Mouse (Mus musculus) G1E (cell line): Measurements from ENCODE around the gene Tex48.

Experiments used
- CTCF ChIP-seq: IDR thresholded peaks from 2 replicates; pipeline ENCODE4 v1.5.1; 2012; ENCODE audit warnings: low read depth, low read length, inconsistent platforms, mixed read lengths
- GATA1 ChIP-seq: IDR thresholded peaks from 2 replicates; pipeline ENCODE4 v1.6.1; 2012; ENCODE audit warnings: borderline replicate concordance, low read length, inconsistent platforms, mixed read lengths
- GATA2 ChIP-seq: IDR thresholded peaks from 2 replicates; pipeline ENCODE4 v1.6.1; 2012; ENCODE audit warnings: low read depth, low read length, inconsistent platforms, borderline replicate concordance
- POLR2AphosphoS5 ChIP-seq: IDR thresholded peaks from 2 replicates; pipeline ENCODE4 v1.6.1; 2012; ENCODE audit warnings: low read depth, low read length, inconsistent platforms; ENCODE audit not compliant: insufficient replicate concordance
- TAL1 ChIP-seq: conservative IDR thresholded peaks from 2 replicates; pipeline ENCODE4 v1.6.1; 2012; ENCODE audit warnings: low read depth, low read length, inconsistent platforms, mixed read lengths

DNA sequence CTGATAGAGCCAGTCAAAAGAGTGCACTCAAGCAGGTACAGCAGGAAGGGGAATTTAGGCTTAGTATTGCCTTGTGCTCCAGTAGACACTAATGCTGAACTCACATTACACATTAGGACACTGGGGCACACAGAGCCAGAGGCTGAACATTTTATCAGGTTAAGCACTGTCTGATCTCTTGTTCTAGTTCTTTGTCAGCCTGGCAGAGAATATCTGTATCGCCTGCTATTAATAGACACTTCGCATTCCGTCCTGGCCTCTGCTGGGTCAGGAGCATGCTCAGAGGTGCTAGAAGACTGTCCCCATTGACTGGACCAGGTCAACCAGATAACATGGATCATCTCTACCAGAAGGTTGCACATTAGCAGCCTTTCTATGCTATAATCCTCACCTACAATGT lies 16.7 kb downstream of the Tex48 start:
- no peak for TF ChIP-seq CTCF
- no peak for TF ChIP-seq POLR2AphosphoS5
- TF ChIP-seq GATA1 = no peak
- TF ChIP-seq TAL1 = no peak
- TF ChIP-seq GATA2 = no peak
